ENCODE assay signal across 10 mouse cellular contexts in genomic region chr11:91289194-91290123, GRCm38 (mm10).
DNase-seq lines count a peak whose midpoint lies in the region; ATAC-seq lines count a peak whose summit lies in the region.
"Had no signal": no experiment of that assay in that cellular context is flagged by ENCODE, and none has a peak within 500 bp of the region (broad histone marks: within the 10 kb centered on the region; RNA-seq: fewer than 3 reads in every experiment).

No protein-coding gene starts in this region.

- no peak overlapping the region for H3K4me2 ChIP-seq in intestine, embryonic 14.5 days (ENCODE audit: low read length)
- H3K4me2 ChIP-seq: embryonic facial prominence, embryonic 15.5 days; lung, embryonic 15.5 days had no signal

- H3K4me3 ChIP-seq in intestine, embryonic 14.5 days (ENCODE audit: low read depth, low read length), result no peak overlapping the region
- H3K4me3 ChIP-seq: embryonic facial prominence, embryonic 15.5 days; lung, embryonic 15.5 days had no signal

- no peaks in the 10 kb centered on the region for H3K36me3 ChIP-seq in intestine, embryonic 14.5 days (ENCODE audit: control insufficient read depth, insufficient read depth, low read length)
- H3K36me3 ChIP-seq: embryonic facial prominence, embryonic 15.5 days; lung, embryonic 15.5 days had no signal

- peak; percentile 52 to 66 for DNase-seq in cerebellum, postnatal 10 days
- no peak for DNase-seq in cerebellum, adult 11-12 months
- peak; percentile 45 for DNase-seq in testis, postnatal 10 days (ENCODE audit: low spot score)
- no peak for DNase-seq in testis, postnatal 14 days (ENCODE audit: low spot score)
- DNase-seq in intestine, embryonic 14.5 days (ENCODE audit: low spot score), result no peak
- DNase-seq in mesoderm, embryonic 11.5 days (ENCODE audit: low read depth, low spot score), result peak; percentile 6
- no peak for DNase-seq in B cell, adult 2 months

- no peaks in the 10 kb centered on the region for H3K27me3 ChIP-seq in intestine, embryonic 14.5 days (replicated peaks; ENCODE audit: control insufficient read depth, insufficient read depth, low read length)
- H3K27me3 ChIP-seq: embryonic facial prominence, embryonic 15.5 days; lung, embryonic 15.5 days had no signal

- no peak overlapping the region for H3K9ac ChIP-seq in intestine, embryonic 14.5 days (ENCODE audit: low read length)
- H3K9ac ChIP-seq: embryonic facial prominence, embryonic 15.5 days; lung, embryonic 15.5 days had no signal

- H3K9me3 ChIP-seq in intestine, embryonic 14.5 days (ENCODE audit: control insufficient read depth, low read length), result no peaks in the 10 kb centered on the region
- H3K9me3 ChIP-seq: embryonic facial prominence, embryonic 15.5 days; lung, embryonic 15.5 days had no signal

- 45% methylated on average over 10 of the region's 10 CpGs for WGBS in intestine, embryonic 14.5 days

- no peaks in the 10 kb centered on the region for H3K4me1 ChIP-seq in intestine, embryonic 14.5 days (replicated peaks; ENCODE audit: control insufficient read depth, insufficient read depth, low read length)
- H3K4me1 ChIP-seq: embryonic facial prominence, embryonic 15.5 days; lung, embryonic 15.5 days had no signal

- no peak overlapping the region for H3K27ac ChIP-seq in intestine, embryonic 14.5 days (ENCODE audit: low read depth)
- H3K27ac ChIP-seq: embryonic facial prominence, embryonic 15.5 days; lung, embryonic 15.5 days had no signal

- peak; percentile 70; the same call in 1 of the 2 replicates for ATAC-seq in intestine, embryonic 14.5 days (replicated peaks; ENCODE audit: low FRiP score, low TSS enrichment, low read depth)
- no peak for ATAC-seq in monocyte, adult 5-6 weeks (replicated peaks; ENCODE audit: insufficient number of reproducible peaks, low FRiP score, low TSS enrichment, poor library complexity, severe bottlenecking)

Comparison
In these comparisons a context has a peak if more than half of its experiments do, and no peak if none do; other contexts are left out.
1. DNase-seq: peak in cerebellum, postnatal 10 days (2 of 2), testis, postnatal 10 days (single experiment) and mesoderm, embryonic 11.5 days (single experiment); none in cerebellum, adult 11-12 months (single experiment), testis, postnatal 14 days (single experiment), intestine, embryonic 14.5 days (single experiment) and B cell, adult 2 months (0 of 2).